Mouse (Mus musculus): ENCODE data around the gene Nudt4.
"Not testable (repeated sequence)": the region's sequence is repeated elsewhere in the genome, so short reads cannot be mapped to it uniquely, and the experiment has no call there.

Gene Nudt4

DNA sequence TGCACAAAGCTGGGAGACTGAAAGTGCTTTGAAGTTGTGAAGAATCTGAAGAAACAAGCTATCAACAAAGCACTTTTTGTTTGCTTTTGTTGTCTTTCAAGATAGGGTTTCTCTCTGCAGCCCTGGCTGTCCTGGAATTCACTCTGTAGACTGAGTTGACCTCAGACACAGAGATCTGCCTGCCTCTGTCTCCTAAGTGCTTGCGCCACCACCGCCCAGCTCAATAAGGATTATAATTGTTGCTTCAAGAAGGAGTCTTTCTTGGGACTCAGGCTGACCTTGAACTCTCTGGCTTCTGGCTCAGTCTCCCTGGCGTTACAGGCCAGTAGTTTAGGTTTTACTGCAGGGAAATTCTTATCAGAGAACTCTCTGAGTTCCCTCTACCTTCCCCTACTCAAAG, 2.8 kb upstream of the Nudt4 start:
- no peak for DNase-seq

DNA sequence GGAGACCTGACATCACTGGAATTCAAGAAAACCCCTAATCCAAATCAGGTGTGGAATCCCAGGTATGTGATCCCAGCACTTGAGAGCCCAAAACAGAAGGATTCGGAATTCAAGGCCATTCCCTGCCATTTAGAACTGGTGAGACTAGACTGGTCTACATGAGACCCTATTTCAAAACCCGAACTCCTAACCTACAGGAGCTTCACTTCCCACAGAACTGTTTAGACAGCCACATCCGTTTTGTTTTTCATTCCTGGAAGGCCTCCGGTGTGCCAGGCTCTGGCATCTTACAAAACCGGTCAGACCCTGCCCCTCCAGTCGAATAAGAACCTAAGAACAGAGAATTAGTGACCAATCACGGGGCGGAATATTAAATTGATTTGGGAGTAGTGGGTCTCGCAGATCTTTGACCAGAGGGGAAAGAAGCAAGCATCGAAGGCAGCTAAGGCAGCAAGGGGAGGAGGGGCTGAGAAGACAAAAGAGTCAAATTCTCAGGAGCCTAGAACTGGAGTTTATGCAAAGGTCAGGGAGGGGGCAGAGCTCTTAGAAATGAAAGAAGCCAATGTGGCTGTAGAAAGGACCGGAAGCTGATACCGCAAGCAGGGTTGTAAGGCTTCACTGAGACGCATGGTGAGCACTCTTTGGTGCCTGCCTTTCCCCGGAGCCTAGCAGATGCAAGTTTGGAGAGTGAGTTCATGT, 1.4 kb upstream of the Nudt4 start:
- DNase-seq: no peak

DNA sequence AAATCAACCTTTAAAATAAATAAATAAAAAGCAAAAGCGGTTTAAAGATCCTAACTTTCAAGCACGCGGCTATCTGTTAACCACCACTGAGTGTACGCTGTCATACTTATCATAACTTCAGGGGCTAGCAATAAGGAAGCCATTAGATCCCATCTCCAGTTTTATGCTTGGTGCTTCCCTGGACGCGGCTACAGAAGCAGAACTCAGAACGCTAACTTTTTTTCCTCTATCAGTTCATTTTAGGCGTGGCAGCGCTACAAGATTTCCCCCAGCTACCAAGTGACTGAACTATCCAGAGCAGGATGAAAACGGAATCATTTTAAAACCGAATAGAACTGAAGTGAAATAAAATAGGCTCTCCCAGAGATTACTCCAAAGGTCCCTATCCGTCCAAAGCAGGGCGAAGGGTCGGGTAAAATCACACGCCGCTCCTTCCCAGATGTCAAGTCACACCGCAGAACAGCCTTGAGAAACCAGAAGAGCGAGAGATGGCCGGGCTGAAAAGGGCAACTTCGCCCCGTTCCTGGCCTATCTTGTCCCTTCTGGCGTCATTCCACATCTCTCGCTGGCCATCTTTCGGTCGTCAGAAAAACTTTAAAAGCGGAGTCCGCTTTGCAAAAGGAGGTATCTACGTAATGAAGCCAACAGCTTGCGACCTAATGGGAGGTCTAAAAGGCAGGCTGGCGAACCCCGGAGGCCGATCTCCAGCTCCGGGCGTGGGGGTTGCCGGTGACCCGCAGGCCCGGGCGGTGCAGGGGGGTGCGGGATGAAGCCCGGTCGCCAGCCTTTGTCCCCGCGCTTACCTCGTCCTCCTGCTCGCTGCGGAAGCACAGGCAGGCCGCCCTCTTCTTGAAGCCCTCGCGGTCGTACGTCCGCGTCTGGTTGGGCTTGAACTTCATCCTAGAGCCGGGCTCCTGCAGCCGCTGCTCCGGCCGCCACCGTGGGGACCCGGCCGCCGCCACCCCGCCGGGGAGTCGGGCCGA, 796 bp downstream of the Nudt4 start:
- peak; percentile 48 for DNase-seq

DNA sequence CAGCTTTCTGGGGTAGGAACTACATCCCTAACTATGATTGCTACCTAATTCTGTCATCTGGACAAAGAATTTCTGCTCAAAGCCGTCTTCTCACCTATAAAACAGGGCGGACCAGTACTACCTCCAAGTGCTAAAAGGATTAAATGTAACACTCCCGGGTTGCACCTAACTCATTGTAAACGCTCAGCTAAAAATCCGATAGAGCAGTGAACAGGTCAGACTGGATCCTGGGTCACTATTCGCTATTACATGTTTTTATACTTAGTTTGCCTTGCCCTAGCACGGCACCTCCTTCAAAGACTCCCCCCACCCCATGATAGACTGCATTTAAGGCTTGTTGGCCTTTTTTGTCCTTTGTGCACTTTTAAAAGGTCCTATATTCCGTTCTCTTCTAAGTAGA, 1.6 kb downstream of the Nudt4 start:
- DNase-seq: no peak

DNA sequence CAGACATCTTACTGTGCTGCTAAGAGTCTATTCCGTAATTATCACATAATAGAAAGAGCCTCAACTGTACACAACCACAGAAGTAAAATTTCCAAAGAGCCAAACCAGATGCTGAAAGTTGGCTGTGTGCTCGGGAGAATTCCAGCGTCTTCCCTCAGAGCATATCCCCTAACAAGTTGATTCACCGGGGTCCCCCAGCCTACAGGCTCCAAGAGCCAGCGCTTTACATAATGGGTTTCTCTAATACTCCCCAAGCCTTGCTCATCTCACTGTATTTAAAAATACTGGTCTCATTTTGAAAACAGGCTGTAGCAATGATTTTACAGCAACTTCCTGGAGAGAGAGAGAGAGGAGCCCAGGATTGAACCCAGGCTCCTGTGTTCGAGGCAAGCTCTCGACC, 2.3 kb downstream of the Nudt4 start:
- DNase-seq: no peak

DNA sequence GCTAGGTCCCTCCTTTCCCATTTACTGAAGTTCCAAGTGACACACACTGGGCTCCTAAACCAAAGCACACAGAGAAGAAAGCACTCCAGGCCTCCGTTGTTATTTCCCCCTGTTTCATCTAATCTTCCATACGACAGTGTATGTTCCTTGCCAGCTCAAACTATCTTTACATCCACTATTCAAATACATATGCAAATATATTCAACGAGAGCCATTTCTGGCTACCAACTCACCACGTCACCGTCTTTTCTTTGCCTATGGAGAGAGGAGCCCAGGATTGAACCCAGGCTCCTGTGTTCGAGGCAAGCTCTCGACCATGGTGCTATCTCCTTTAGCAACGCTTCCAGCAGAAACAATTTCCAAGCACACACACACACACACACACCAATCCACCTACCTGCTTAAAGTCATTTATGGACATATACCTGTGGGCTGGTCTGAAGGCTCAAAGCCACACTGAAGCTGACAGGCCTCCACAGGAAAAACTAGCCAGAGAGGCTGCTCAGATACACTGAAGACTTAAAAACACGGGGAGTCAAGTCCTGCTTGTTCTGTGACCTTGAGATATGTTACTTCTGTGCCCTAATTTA, 3.5 kb downstream of the Nudt4 start:
- DNase-seq: no peak

DNA sequence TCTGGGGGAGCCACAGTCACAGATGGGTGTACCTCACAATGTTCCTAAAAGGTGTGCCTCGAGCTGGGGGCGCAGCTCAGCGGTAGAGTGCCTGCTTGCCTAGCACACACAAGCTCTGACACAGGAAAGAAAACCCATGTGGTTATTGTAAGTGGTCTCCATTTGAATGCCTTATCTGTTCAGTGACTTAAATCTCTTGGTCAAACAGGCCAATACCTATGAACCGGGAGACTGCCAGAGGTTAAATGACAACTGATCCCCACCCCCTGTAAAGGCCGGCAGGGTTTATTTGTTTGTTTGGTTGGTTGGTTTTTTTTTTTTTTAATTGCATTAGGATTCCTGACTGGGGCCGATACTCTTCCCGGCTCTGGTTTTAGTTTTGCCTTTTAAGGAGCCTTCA, 4.5 kb downstream of the Nudt4 start:
- DNase-seq: no peak

DNA sequence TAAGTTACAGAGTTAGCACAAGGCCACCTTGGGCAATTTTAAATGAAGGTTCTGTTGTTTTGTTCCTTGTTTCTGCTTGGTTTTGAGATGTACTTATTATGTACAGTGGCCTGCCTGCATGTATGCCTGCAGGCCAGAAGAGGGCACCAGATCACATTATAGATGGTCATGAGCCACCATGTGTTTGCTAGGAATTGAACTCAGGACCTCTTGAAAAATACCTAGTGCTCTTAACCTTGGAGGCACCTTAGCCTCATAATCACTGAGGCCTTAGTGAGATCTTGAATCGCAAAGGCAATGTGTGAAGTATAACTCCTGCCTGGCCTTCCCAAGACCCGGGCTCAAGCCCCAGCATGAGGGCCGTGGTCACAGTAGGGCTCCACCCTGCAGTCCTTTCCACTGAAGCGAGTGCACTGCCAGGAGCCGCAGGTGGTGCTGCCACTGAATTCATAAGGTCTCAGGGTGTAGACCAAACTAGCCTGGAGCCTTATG, 6.6 kb downstream of the Nudt4 start:
- peak; percentile 49 for DNase-seq

DNA sequence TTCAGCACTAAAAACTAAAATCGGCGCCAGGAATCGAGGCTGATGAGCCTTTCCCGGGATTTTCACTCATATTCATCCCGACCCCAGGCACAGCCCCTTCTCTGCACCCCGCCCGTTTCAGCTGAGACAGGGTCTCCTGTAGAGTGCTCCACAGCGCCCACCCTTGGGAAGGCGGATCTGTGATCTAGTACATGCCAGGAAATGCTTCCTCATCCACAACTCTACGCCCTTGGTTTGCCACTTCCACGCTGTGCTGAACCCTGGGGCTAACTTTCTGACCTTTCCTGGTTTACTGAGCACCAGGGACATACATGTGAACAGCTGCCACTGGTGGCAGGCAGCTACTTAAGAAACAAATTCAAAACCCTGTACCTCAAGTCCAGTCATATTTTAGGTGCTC, 8.1 kb downstream of the Nudt4 start:
- DNase-seq: no peak

DNA sequence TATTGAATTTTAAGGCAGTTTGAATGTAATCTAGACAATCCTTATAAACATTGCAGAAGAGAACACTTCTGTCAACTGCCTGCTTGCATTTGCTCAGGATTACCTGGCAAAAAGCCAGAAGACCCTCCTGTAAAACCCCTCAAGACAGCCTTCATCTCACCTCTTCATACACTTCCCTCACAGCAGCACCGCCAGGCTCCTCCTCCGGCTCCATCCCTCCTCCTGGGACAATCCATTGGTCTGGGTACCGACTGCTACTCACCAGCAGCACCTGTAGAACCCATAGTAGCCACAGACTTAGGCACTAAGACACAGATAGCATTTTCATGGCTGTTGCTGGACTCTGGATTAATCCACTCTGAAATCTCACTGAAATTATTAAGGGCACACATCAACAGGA, 11.6 kb downstream of the Nudt4 start:
- no peak for DNase-seq

DNA sequence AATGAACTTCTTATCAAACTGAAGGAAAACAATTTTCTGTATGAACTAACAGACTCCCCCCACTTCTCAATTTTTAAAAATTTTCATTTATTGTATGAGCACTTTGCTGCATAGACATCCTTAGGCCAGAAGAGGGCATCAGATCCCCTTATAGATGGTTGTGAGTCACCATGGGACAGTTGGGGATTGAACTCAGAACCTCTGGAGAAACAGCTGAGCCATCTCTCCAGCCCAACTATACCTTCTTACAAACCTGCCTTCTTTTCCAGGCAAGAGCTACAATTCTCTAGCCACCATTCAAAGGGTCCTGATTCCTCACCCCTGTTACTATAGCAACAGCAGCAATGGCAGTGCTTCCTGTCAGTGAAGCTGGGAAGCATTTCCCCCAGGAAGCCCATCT, 12.2 kb downstream of the Nudt4 start:
- no peak for DNase-seq

DNA sequence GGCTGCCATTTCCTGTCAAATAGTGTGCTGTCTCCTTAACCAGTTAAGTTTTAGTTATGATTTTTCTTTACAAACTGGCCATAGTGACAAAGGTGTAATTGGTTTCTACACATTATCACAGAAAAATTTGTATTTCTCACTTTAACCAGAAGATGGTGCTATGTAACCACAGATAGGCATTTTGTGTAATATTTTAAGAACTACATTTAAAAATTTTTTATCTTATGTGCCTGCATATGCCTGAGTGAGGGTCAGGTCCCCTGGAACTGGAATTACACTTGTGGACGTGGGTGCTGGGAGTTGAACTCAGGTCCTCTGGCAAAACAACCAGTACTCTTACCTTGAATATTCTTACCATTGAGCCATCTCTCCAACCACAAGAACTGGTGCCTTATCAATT, 13.4 kb downstream of the Nudt4 start:
- DNase-seq: no peak

DNA sequence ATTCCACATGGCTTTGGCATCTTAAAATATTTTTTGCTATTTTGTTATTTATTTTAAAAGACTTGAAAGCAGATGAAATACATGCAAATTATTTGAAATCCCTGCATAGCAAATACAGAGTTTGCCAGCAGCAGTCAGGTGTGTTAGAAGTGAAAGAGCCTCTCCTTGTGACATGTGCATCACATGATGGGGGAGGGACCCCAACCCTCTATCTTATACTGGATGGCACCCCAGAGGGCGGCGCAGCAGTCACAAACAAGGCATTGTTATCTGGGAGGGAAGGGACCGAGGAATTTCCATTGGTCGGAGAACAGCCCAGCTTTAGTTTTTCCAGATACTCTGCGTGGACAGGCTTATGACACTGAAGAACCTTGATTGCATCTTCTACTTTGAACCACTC, 14.9 kb downstream of the Nudt4 start:
- not testable (repeated sequence) for DNase-seq

DNA sequence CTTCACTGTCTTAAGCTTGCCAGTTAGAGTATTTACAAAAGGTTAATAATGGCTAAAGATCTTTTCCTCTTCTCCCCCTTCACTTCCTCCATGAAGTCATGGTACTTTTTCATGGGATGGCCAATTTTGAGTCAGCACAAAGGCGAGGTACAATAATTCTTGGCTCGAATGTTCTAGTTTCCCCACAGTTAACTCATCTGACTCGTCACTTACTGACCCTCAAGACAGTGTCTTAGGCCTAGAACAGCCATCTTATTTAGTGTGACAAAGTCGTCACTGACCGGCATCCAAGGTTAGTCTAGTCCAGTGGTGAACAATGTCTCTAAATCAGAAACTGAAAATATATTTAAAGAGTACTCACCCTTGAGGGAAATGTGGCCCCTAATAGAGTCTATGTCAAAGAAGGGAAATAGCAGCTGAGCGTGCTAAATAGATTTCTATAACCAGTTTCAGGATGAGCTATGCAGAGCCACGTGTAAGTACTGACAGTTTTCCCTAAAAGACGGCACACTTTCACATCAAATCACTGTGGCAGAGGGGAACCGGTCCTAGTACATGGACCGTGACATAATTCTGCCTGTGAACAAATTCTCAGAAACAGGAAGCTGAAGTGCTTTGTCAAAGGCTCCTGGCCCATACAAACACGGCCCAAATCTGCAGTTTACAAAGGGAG, 15.7 kb downstream of the Nudt4 start:
- no peak for DNase-seq

DNA sequence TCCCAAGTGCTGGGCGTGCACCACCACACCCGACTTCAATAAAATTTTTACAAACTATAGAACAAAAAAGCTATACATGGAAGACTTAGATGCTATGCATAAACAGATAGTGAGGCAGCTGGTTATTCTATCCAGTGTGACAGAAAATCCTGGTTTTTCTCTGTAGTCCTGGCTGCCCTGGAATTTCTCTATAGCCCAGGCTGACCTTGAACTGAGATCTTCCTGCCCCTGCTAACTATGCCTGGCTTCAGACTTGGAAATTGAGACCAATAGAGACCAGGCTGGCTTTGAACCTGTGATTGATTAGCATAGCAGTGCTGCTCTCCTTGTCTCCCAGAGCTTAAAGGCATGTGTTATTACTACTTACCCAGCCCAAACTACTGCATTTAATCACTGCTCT, 17.8 kb downstream of the Nudt4 start:
- DNase-seq: no peak

DNA sequence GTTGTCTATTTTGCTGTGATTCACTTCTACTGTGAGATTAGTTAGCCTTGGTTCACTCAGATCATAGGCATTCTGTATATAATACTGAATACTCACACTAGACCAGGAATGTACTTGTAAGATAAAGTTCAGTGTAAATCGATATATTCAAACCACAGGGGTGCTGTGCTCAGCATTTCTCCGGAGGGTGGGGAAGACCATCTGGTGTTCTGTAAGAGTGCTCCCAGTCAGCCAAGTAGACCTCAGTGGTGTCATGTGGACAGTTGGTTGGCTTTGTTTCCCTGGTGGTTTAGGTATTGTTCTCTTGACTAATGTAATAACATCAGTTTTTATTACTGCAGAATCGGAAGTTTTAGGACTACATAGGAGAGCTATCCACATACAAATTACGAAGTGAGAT, 18.9 kb downstream of the Nudt4 start:
- DNase-seq: no peak

DNA sequence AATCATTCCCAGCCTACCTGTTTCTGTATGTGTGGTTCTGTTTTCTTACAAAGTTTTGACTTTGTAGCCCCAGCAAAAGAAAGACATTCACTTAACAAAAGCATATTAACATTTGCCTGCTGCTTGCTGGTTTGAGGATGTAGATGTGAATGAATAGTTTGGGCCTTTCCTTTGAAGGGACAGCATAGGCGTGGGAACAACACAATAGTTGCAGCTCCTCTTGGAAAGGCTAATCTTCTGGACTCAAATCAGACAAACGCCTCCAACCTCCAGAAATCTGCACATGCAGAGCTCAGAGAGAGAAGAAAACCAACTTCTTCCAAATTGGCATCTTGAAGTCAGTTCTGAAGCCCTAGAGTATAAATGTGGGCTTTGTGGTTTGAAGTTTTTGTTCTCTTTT, 19.3 kb downstream of the Nudt4 start:
- DNase-seq: no peak

DNA sequence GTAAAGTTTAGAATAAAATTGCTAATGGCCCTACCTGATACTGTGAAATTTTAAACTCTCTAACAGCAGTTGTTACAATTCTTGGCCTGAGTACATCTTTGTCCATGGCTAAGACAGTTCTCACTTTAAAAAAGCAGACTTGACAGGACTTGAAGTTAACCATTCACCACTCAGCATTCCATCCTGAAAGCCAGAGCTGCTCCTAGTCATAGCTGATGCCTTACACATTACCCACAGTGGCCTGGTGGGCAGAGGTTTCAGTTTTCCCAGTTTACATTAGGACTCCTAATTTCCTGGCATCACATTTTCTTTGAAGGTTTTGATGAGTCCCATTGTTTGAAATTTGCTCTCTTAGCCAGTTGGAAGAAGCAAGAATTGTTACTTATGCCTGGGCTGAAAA, 19.9 kb downstream of the Nudt4 start:
- DNase-seq: no peak

DNA sequence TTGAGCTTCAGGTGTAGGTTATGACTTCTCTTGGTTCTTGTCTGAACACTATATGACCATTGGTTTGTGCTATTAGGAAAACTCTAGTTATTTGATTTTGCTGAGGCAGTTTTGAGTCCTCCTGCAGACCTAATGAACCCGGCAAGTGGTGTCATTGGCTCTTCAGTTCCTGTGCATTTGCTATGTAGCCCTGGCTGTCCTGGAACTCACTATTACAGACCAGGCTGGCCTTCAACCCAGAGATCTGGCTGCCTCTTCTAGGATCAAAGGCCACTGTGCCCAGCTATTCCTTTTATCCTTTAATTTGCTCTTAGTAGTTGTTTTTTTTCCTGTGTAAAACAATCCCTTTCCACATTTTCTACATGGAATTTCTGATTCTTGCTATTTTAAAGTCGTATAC, 20.6 kb downstream of the Nudt4 start:
- no peak for DNase-seq

DNA sequence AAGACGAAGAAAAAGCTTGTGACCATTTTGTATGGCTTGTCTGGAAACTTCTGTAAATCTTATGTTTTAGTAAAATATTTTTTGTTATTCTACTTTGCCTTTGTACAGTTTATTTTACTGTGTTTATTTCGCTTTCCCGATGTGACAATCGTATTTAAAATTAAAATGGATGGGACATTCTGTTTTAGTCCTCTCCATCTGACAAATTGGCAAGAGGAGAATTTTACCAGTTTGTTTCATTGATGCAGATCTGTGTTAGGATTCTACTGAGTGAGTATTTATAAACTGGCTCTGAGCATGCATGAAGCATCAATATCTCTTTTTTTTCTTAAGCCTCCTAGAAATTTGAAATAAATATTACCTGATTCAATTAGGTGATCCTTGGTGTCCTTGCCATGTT, 21.0 kb downstream of the Nudt4 start:
- DNase-seq: no peak

DNA sequence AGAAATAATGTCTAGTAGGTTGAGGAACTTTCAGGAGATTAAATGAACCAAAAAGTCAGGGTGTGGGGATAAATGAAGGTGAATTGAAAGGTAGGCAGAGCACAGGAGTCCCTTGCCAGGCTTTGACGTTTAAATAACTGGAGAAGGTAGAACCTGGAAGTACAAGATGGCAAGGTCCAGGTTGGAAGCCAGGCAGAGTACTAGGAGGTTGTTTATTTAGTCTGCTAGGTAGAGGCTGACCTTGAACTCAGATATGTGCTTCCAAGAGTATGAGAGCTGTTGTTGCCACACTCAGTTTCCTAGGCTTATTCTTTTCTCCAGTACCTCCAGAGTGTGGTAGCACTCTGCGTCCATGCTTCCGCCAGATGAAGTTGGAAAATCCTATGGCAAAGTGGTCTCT, 24.1 kb downstream of the Nudt4 start:
- no peak for DNase-seq

DNA sequence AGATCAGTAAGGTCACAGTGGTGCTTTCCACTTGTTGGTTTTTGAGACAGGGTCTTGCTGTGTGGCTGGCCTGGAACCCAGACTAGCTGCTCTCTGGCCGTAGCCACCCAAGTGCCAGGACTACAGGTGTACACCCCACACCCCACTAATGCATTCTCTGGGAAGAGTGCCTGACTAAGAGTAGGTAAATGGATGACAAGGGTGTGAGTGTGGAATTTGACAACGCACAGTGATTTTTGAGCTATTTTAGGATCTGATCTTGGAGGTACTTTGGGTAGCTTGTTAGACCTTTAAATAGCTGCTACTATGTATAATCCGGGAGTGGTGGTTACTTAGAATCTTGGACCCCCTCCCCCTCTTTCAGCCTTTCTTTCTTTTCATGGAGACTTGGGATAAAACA, 24.7 kb downstream of the Nudt4 start:
- no peak for DNase-seq

DNA sequence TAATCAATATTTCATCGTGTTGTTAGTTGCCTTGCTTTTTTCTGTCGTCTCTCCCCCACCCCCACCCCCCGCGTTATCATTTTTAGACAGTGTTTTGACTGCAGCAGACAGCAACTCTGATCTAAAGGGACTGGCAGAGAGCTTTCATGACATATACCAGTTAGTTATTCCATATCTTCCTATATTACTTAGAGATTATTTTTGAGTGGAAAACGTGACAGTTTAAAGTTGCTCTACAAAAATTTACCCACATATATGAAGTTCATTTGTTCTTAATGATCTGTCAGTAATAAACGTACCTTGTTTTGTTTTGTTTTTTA, 27.8 kb downstream of the Nudt4 start:
- no peak for DNase-seq
